Mouse (Mus musculus) heart, embryonic 15.5 days (tissue): ENCODE results near the gene Lce3c. TPM values are rescaled to one million over a fixed set of nuclear protein-coding genes. Genes with fewer than 3 reads are reported as not detected.

Experiments
- ATAC-seq: fragments of 200-750 bp; cut with Nextera tagmentation; replicated peaks from 2 replicates; pipeline ENCODE4 v1.8.0; 2017; ENCODE audit warnings: low read depth, moderate TSS enrichment; ENCODE audit not compliant: insufficient number of reproducible peaks, insufficient read depth, low FRiP score
- H3K27ac ChIP-seq: fragments of 300-500 bp; sonication (generic); 2 replicates; pipeline ENCODE4 v1.5.1; 2015; ENCODE audit warnings: mild to moderate bottlenecking, inconsistent platforms
- H3K27me3 ChIP-seq: fragments of 300-500 bp; sonication (generic); 2 replicates; pipeline ENCODE4 v1.6.1; 2015; ENCODE audit warnings: inconsistent platforms
- H3K36me3 ChIP-seq: fragments of 300-500 bp; sonication (generic); 2 replicates; pipeline ENCODE4 v1.6.1; 2015; ENCODE audit warnings: mild to moderate bottlenecking, inconsistent platforms
- H3K4me1 ChIP-seq: fragments of 300-500 bp; sonication (generic); replicated peaks from 2 replicates; pipeline ENCODE4 v1.6.1; 2015; ENCODE audit warnings: inconsistent platforms
- H3K4me2 ChIP-seq: fragments of 300-500 bp; sonication (generic); 2 replicates; pipeline ENCODE4 v1.6.1; 2015; ENCODE audit warnings: inconsistent platforms, mild to moderate bottlenecking, moderate library complexity
- H3K4me3 ChIP-seq: fragments of 300-500 bp; sonication (generic); 2 replicates; pipeline ENCODE4 v1.5.1; 2015; ENCODE audit warnings: mild to moderate bottlenecking, inconsistent platforms
- H3K9ac ChIP-seq: fragments of 300-500 bp; sonication (generic); 2 replicates; pipeline ENCODE4 v1.6.1; 2015; ENCODE audit warnings: mild to moderate bottlenecking, inconsistent platforms
- H3K9me3 ChIP-seq: fragments of 300-500 bp; sonication (generic); replicated peaks from 2 replicates; pipeline ENCODE4 v1.6.1; 2016; ENCODE audit warnings: inconsistent platforms
- polyA plus RNA-seq: library from polyadenylated mRNA; unstranded; fragments of >200 nt; fragmentation: Nextera tagmentation; extraction: Ambion mirVana; gene quantifications from 2 replicates; pipeline ENCODE4 v1.2.1, GENCODE M21; 2015

The Lce3c gene
- polyA plus RNA-seq, 1 experiment from 2014 or later: not detected

GRCm38 (mm10) chr3:92991926-92992325, 47.6 kb downstream of the Lce3c start, which contains the start of gene Lce3f:
TSS of gene Lce3f (plus strand) at chr3:92992226.
- H3K9ac ChIP-seq: no peak within 1 kb of the TSS
- H3K27me3 ChIP-seq: no peaks in the 10 kb centered on the region
- no peaks in the 10 kb centered on the region for H3K36me3 ChIP-seq
- H3K9me3 ChIP-seq: no peaks in the 10 kb centered on the region
- no peak within 1 kb of the TSS for H3K4me3 ChIP-seq
- ATAC-seq: no peak
- no peak within 1 kb of the TSS for H3K4me2 ChIP-seq
- no peaks in the 10 kb centered on the region for H3K4me1 ChIP-seq
- no peak within 1 kb of the TSS for H3K27ac ChIP-seq

Other genes with a start within 250 kb of the Lce3c start
- gene Lce1e, start 235.4 kb upstream of the Lce3c start, polyA plus RNA-seq: not detected in 2 replicates
- not detected in 2 replicates for gene Lce1f, start 224.1 kb upstream of the Lce3c start, polyA plus RNA-seq
- gene Gm38119, start 205.4 kb upstream of the Lce3c start, polyA plus RNA-seq: not detected in 2 replicates
- not detected in 2 replicates for gene Lce1g, start 192.1 kb upstream of the Lce3c start, polyA plus RNA-seq
- gene Lce1h, start 179.4 kb upstream of the Lce3c start, polyA plus RNA-seq: not detected in 2 replicates
- gene Lce1i, start 165.6 kb upstream of the Lce3c start, polyA plus RNA-seq: not detected in 2 replicates
- gene Lce1j, start 154.0 kb upstream of the Lce3c start, polyA plus RNA-seq: not detected in 2 replicates
- gene Lce1k, start 136.6 kb upstream of the Lce3c start, polyA plus RNA-seq: not detected in 2 replicates
- not detected in 2 replicates for gene Kprp, start 117.2 kb upstream of the Lce3c start, polyA plus RNA-seq
- not detected in 2 replicates for gene Lce1l, start 93.2 kb upstream of the Lce3c start, polyA plus RNA-seq
- gene 2310050C09Rik, start 74.3 kb upstream of the Lce3c start, polyA plus RNA-seq: not detected in 2 replicates
- gene Lce3a, start 18.3 kb upstream of the Lce3c start, polyA plus RNA-seq: not detected in 2 replicates
- not detected in 2 replicates for gene Lce3b, start 11.5 kb upstream of the Lce3c start, polyA plus RNA-seq
- gene Lce3d, start 12.9 kb downstream of the Lce3c start, polyA plus RNA-seq: not detected in 2 replicates
- not detected in 2 replicates for gene Lce3e, start 22.6 kb downstream of the Lce3c start, polyA plus RNA-seq
- 0.29 TPM in 1 of 2 replicates, not detected in the other for gene Lce3f, start 47.7 kb downstream of the Lce3c start, polyA plus RNA-seq
- gene Crct1, start 71.2 kb downstream of the Lce3c start, polyA plus RNA-seq: 0.18 TPM in 1 of 2 replicates, not detected in the other
- gene Lce1m, start 74.6 kb downstream of the Lce3c start, polyA plus RNA-seq: not detected in 2 replicates
- gene Gm4858, start 124.3 kb downstream of the Lce3c start, polyA plus RNA-seq: not detected in 2 replicates
- gene Crnn, start 200.3 kb downstream of the Lce3c start, polyA plus RNA-seq: not detected in 2 replicates